Mouse (Mus musculus) CH12.LX (cell line): ENCODE results near the gene Trim44. TPM values are rescaled to one million over a fixed set of nuclear protein-coding genes. Genes with fewer than 3 reads are reported as not detected.

Experiments
- DNase-seq: peaks from one replicate; pipeline ENCODE4 v3.0.0-alpha.2; 2013; ENCODE audit errors: extremely low read depth
- H3K27ac ChIP-seq: 2 replicates; pipeline ENCODE4 v1.5.1; 2012; ENCODE audit warnings: low read depth, mild to moderate bottlenecking, control low read depth, moderate library complexity; ENCODE audit not compliant: insufficient read depth
- H3K27me3 ChIP-seq: replicated peaks from 2 replicates; pipeline ENCODE3; 2012; ENCODE audit warnings: inconsistent platforms
- H3K36me3 ChIP-seq, 2 experiments: replicated peaks in 1 of 2; 2 replicates each; pipeline versions ENCODE3 to v1.6.1; 2012; ENCODE audit warnings: inconsistent platforms in 1 of 2, low read length in 1 of 2, mild to moderate bottlenecking in 1 of 2, mixed read lengths in 1 of 2, moderate library complexity in 1 of 2; ENCODE audit not compliant: control insufficient read depth in 1 of 2, insufficient read depth in 1 of 2
- H3K4me1 ChIP-seq, 2 experiments: 2 replicates each; pipeline ENCODE4 v1.6.1; 2012; ENCODE audit warnings: inconsistent platforms in 1 of 2, moderate library complexity in 1 of 2; ENCODE audit not compliant: insufficient read depth in 2 of 2, control insufficient read depth in 1 of 2
- H3K4me2 ChIP-seq: 2 replicates; pipeline ENCODE4 v1.6.1; 2012; ENCODE audit warnings: low read depth, mild to moderate bottlenecking, control low read depth; ENCODE audit not compliant: poor library complexity, insufficient read depth, severe bottlenecking
- H3K4me3 ChIP-seq, 3 experiments: fragments of 150-350 bp in 1 of 3; sonication (generic) in 1 of 3; replicated peaks in 1 of 3; 2 replicates each; pipeline versions ENCODE3 to v1.5.1; 2011 to 2012; ENCODE audit warnings: low read depth in 2 of 3, low read length in 2 of 3, mild to moderate bottlenecking in 2 of 3, moderate library complexity in 2 of 3, control low read depth in 1 of 3, improper control_type of control experiment in 1 of 3, inconsistent platforms in 1 of 3, mixed read lengths in 1 of 3; ENCODE audit not compliant: poor library complexity in 1 of 3
- H3K79me2 ChIP-seq: replicated peaks from 2 replicates; pipeline ENCODE4 v1.6.1; 2012; ENCODE audit warnings: mild to moderate bottlenecking, moderate library complexity; ENCODE audit not compliant: control insufficient read depth, poor library complexity, insufficient read depth, severe bottlenecking; ENCODE audit errors: extremely low read depth
- H3K9ac ChIP-seq: 2 replicates; pipeline ENCODE4 v1.6.1; 2012; ENCODE audit warnings: low read depth, mild to moderate bottlenecking, control low read depth, moderate library complexity; ENCODE audit not compliant: insufficient read depth
- H3K9me3 ChIP-seq: replicated peaks from 2 replicates; pipeline ENCODE3; 2012; ENCODE audit warnings: low read length, inconsistent platforms, mixed read lengths
- CHD1 ChIP-seq: IDR thresholded peaks from 2 replicates; pipeline ENCODE4 v1.6.1; 2012; ENCODE audit warnings: low read depth, low read length, improper control_type of control experiment, inconsistent platforms
- CHD2 ChIP-seq: IDR thresholded peaks from 2 replicates; pipeline ENCODE4 v1.6.1; 2011; ENCODE audit warnings: low read length, improper control_type of control experiment
- CTCF ChIP-seq, 2 experiments: IDR thresholded peaks in 1 of 2; conservative IDR thresholded peaks in 1 of 2; 2 replicates each; pipeline ENCODE4 v1.5.1; 2011 to 2012; ENCODE audit warnings: low read depth in 2 of 2, low read length in 2 of 2, improper control_type of control experiment in 1 of 2, inconsistent platforms in 1 of 2, mild to moderate bottlenecking in 1 of 2, moderate library complexity in 1 of 2
- E2F4 ChIP-seq: IDR thresholded peaks from 2 replicates; pipeline ENCODE4 v1.6.1; 2011; ENCODE audit warnings: low read depth, low read length, improper control_type of control experiment; ENCODE audit not compliant: insufficient replicate concordance
- HCFC1 ChIP-seq: IDR thresholded peaks from 2 replicates; pipeline ENCODE4 v1.6.1; 2012; ENCODE audit warnings: low read depth, mild to moderate bottlenecking, inconsistent platforms, low read length, improper control_type of control experiment
- JUN ChIP-seq: IDR thresholded peaks from 2 replicates; pipeline ENCODE4 v1.6.1; 2011; ENCODE audit warnings: low read depth, mild to moderate bottlenecking, low read length, improper control_type of control experiment, moderate library complexity; ENCODE audit not compliant: insufficient read depth
- KAT2A ChIP-seq: IDR thresholded peaks from 2 replicates; pipeline ENCODE4 v1.6.1; 2012; ENCODE audit warnings: low read length, improper control_type of control experiment, inconsistent platforms; ENCODE audit not compliant: insufficient replicate concordance
- MAFK ChIP-seq: IDR thresholded peaks from 2 replicates; pipeline ENCODE4 v1.6.1; 2011; ENCODE audit warnings: low read length, improper control_type of control experiment; ENCODE audit not compliant: insufficient replicate concordance
- MAZ ChIP-seq: IDR thresholded peaks from 2 replicates; pipeline ENCODE4 v1.6.1; 2012; ENCODE audit warnings: low read depth, mild to moderate bottlenecking, inconsistent platforms, low read length, improper control_type of control experiment, moderate library complexity
- MEF2A ChIP-seq: IDR thresholded peaks from 2 replicates; pipeline ENCODE4 v1.6.1; 2014; ENCODE audit warnings: low read depth, mild to moderate bottlenecking, inconsistent platforms, low read length, improper control_type of control experiment, borderline replicate concordance
- NRF1 ChIP-seq: IDR thresholded peaks from 2 replicates; pipeline ENCODE4 v1.6.1; 2014; ENCODE audit warnings: low read depth, mild to moderate bottlenecking, inconsistent platforms, low read length, improper control_type of control experiment, moderate library complexity
- POLR2AphosphoS2 ChIP-seq: IDR thresholded peaks from 2 replicates; pipeline ENCODE4 v1.6.1; 2011; ENCODE audit warnings: low read depth, low read length, improper control_type of control experiment
- SIN3A ChIP-seq: IDR thresholded peaks from 2 replicates; pipeline ENCODE4 v1.6.1; 2012; ENCODE audit warnings: low read length, improper control_type of control experiment, inconsistent platforms
- UBTF ChIP-seq: IDR thresholded peaks from 2 replicates; pipeline ENCODE4 v1.6.1; 2012; ENCODE audit warnings: low read depth, mild to moderate bottlenecking, inconsistent platforms, low read length, improper control_type of control experiment, moderate library complexity
- USF2 ChIP-seq: conservative IDR thresholded peaks from 2 replicates; pipeline ENCODE4 v1.6.1; 2011; ENCODE audit warnings: low read depth, low read length, improper control_type of control experiment
- ZC3H11A ChIP-seq: IDR thresholded peaks from 2 replicates; pipeline ENCODE4 v1.6.1; 2012; ENCODE audit warnings: low read depth, mild to moderate bottlenecking, inconsistent platforms, low read length, improper control_type of control experiment
- ZKSCAN1 ChIP-seq: IDR thresholded peaks from 2 replicates; pipeline ENCODE4 v1.6.1; 2012; ENCODE audit warnings: low read depth, inconsistent platforms, low read length, improper control_type of control experiment, borderline replicate concordance
- ZMIZ1 ChIP-seq: IDR thresholded peaks from 2 replicates; pipeline ENCODE4 v1.6.1; 2012; ENCODE audit warnings: low read depth, mild to moderate bottlenecking, inconsistent platforms, low read length, improper control_type of control experiment
- dilution Hi-C: fragments of 300-500 bp; cut with MboI; formaldehyde crosslinking; loops from 2 replicates; pipeline ENCODE4 v1.14.3; 2020; ENCODE audit warnings: low sequenced_read_pairs; ENCODE audit not compliant: extremely low pct_unique_long_range_greater_than_20kb, extremely low pct_ligation_motif_present
- in situ Hi-C: fragments of 300-500 bp; cut with MboI; formaldehyde crosslinking; loops from 3 replicates; pipeline ENCODE4 v1.14.3; 2019; ENCODE audit warnings: low sequenced_read_pairs, low pct_ligation_motif_present, low pct_unique_long_range_greater_than_20kb, mixed read lengths
- polyA plus RNA-seq: library from polyadenylated mRNA; unstranded; fragments of >175 nt; gene quantifications from 2 replicates; pipeline ENCODE4 v1.2.1, GENCODE M21; 2012; ENCODE audit warnings: low read depth; ENCODE audit not compliant: insufficient read length
- total RNA-seq, 2 experiments: library from RNA; depleted of rRNA; stranded (reverse); fragments of 300-350 nt in 1 of 2; fragments of >200 nt in 1 of 2; gene quantifications; 2 replicates each; pipeline ENCODE4 v1.2.3; 2012 to 2014

Trim44 gene
- total and polyA plus RNA-seq, 3 experiments: 22.7 to 77.5 (median 28.0) TPM

DNA sequence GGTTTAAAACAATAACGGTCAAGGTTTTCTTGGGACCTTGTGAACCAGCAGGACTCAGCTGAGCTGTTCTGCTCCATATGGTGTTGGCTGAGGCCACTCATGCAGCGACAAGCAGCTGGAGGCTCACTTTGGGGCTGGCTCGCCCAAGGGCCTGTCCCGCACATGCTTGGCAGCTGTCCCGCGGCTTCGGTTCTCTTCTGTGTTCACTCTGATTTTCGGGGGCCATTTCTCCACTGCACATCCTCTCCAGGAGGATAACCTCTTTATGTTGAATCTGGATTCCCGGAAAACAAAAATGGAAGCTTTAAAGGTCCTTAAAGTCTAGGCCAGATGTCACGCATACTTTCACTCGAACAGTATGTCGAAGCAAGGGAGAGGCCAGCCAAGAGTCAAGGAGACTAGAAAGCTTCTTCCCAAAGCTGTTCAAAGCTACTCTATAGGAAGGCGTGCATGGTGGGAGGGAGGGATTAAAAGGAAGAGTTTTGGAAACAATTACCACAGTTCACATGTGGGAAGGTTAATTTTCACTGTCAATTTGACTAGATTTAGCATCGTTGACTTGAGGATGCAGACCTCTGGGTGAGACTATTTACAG, 8.6 kb upstream of the Trim44 start:
- DNase-seq: no peak
- Histone ChIP-seq H3K79me2 (no peaks in the 10 kb centered on the region), H3K27ac (no peak overlapping the region), H3K4me3 (no peak overlapping the region), H3K9me3 (no peaks in the 10 kb centered on the region), H3K27me3 (no peaks in the 10 kb centered on the region), H3K36me3 (no peaks in the 10 kb centered on the region), H3K9ac (no peak overlapping the region), H3K4me1 (no peaks in the 10 kb centered on the region), H3K4me2 (no peak overlapping the region)
- no peak for TF ChIP-seq USF2
- no peak for TF ChIP-seq ZMIZ1
- TF ChIP-seq JUN: no peak
- no peak for TF ChIP-seq ZC3H11A
- TF ChIP-seq E2F4: no peak
- no peak for TF ChIP-seq CTCF (conservative IDR thresholded peaks at IDR 0.05 in 1 of 2, IDR thresholded peaks at IDR 0.05 in 1 of 2; ENCODE audit: low read depth in 2 of 2, low read length in 2 of 2)
- no peak for TF ChIP-seq ZKSCAN1
- TF ChIP-seq KAT2A: no peak
- no peak for TF ChIP-seq POLR2AphosphoS2
- TF ChIP-seq SIN3A: no peak
- dilution Hi-C loops (no loop called here), in situ Hi-C loops (no loop called here)

DNA sequence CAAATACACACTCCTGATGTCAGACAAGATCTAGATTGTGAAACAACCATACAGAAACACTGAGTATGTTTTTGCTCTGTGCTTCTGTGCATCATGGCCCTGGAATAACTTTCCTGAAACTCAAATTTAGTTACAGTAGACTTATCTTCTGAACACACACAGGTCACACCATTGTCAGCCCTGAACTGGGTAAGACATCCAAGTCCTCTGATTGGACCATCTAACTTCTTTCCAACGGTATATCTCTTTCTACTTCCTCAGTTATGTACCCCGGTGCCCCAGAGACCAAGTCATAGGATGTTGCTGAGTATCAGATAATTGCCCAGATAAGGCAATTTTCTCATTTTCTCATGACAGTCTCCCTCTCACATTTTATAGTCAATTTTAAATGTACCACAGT, 5.1 kb upstream of the Trim44 start:
- Histone ChIP-seq H3K79me2 (no peaks in the 10 kb centered on the region), H3K9ac (no peak overlapping the region), H3K4me1 (no peaks in the 10 kb centered on the region), H3K27ac (no peak overlapping the region), H3K36me3 (no peaks in the 10 kb centered on the region), H3K4me3 (no peak overlapping the region), H3K27me3 (no peaks in the 10 kb centered on the region), H3K4me2 (no peak overlapping the region)
- in situ Hi-C loops (no loop called here), dilution Hi-C loops (no loop called here)
- no peak for DNase-seq
- TF ChIP-seq MEF2A (no peak), CHD2 (no peak), UBTF (no peak), CHD1 (no peak), HCFC1 (no peak), MAZ (no peak), MAFK (no peak), ZC3H11A (no peak), NRF1 (no peak)
- TF ChIP-seq, all 38 proteins: peak for 0
- no peaks in the 10 kb centered on the region for H3K9me3 ChIP-seq
